Mouse (Mus musculus) megakaryocyte progenitor cell, adult 5-6 weeks (primary cell): Measurements from ENCODE around the gene Zfp827. TPM values are rescaled to one million over a fixed set of nuclear protein-coding genes. Genes with fewer than 3 reads are reported as not detected.
A peak's percentile ranks its signal among the peaks of the same experiment; 100 is the strongest.
"Not testable (repeated sequence)": the region's sequence is repeated elsewhere in the genome, so short reads cannot be mapped to it uniquely, and the experiment has no call there.

Experiments used
- ATAC-seq: replicated peaks from 2 replicates; pipeline ENCODE4 v1.8.0; 2016; ENCODE audit warnings: mild to moderate bottlenecking, moderate TSS enrichment, inconsistent platforms; ENCODE audit not compliant: poor library complexity
- total RNA-seq, 2 experiments: library from RNA; stranded (forward) in 1 of 2; stranded (reverse) in 1 of 2; fragments of 157-497, 149-512 nt in 1 of 2; fragments of 200-1000 nt in 1 of 2; gene quantifications; 2 replicates each; pipeline versions ENCODE4 v1.2.3 to v1.2.4; 2015 to 2017

Zfp827 gene
- total RNA-seq, 2 experiments from 2014 or later, result 1.7 to 1.8 TPM

DNA sequence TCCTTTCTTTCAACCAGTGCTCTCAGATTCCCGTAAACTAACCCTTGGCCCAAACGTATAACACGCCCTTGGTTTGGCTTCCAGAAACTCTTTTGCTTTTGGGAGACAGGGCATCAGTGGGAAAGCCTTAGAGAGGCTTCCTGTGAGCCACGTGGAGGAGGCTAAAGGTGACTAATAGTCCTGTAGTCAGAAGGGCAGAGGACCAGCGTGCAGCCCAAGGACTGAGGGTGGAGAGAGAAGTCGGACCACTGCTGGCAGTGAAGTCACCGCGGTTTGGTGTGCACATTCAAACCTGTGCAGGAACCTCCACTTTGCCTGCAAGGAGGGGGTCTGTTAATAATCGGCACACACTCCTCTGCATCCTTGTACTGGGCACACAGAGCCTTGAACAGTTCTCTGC is 76.4 kb downstream of the Zfp827 start:
- no peak for ATAC-seq

DNA sequence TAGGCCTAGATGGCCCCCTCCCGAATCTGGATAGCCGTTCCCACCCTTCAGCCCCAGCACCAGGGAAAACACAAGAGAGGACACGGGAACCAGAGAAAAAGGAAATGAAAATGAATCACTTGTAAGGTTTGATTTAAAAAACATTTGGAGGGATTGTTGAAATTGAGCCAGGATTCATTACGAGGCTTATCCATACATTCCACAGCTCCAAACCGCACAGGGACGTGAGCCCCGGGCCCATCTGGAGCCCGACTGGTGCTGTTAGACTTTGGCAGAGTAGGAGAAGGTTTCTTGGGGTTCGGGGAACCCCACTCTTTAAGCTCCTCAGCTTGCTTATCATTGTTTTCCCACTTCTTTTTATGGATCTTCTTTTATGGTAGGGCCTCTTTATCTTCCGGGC is 76.9 kb downstream of the Zfp827 start:
- ATAC-seq, result no peak

DNA sequence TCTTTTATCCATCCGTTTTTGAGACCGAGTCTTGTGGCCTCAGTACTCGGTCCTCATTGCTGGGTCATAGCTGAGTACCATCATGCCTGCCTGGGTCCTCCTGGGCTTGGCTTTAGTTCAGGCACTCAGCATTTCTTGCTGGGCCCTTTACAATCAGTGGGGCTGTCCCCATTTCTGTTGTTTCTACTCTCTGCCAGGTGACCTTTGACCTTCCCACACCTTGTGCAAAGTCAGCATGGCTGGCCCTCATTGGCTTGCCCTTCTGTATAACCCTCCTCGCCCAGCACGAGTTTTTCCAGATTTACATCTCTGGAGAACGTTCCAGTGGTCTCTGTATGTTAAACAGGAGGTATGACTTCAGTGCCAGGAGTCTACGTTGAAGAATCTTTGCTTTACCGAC is 83.2 kb downstream of the Zfp827 start:
- ATAC-seq, result no peak

DNA sequence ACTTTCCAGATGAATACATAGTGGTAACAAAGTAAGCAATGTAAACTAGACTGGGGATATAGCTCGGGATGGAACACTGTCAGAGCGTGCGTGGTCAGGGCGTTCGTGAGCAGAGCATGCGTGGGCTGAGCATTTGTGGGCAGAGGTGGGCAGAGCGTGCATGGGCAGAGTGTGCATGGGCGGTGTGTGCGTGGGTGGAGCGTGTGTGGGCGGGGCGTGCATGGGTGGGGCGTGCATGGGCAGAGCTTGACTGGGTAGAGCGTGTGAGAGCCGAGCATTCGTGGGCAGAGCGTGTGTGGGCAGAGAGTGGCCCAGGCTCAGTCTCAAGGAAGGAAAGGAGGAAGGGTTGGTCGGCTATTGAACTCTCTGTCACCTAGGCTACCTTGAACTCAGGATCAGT is 84.2 kb downstream of the Zfp827 start:
- ATAC-seq, result no peak

DNA sequence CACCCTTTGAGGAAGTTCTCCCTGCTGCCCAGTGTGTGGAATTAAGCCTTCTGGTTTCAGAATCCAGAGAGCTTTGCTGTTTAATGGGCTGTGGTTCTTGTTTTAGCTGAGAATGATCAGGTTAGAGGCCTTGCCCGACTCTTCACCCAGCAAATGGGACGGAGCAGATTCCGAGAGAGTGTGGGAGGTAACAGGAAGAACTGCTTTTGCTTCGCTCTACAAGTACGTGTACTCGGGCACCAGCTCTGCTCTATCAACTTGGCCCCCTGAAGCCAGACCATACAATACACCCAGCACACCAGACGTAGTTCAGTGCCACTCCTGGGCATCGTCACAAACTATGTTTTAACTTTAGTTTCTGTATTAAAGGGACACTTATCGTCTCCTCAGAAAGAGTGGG is 85.3 kb downstream of the Zfp827 start:
- ATAC-seq, result no peak

DNA sequence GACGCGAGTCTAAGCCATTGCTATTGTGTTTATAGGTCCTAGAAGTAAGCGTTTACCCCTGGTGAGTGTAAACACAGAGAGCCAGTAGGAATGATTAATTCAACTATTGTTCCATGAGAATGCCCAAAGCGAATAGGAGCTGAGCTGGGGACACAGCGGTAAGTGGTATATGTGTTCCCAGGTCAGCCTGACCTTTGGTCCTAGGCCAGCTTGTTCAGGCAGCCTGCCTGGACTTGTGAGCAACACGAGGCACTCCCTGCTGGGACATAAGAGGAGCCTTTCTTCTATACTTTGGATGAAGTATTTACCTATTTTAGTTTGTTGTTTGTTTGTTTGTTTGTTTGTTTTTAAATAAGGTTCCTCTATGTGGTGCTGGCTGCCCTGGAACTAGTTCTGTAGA is 86.3 kb downstream of the Zfp827 start:
- ATAC-seq, result no peak

DNA sequence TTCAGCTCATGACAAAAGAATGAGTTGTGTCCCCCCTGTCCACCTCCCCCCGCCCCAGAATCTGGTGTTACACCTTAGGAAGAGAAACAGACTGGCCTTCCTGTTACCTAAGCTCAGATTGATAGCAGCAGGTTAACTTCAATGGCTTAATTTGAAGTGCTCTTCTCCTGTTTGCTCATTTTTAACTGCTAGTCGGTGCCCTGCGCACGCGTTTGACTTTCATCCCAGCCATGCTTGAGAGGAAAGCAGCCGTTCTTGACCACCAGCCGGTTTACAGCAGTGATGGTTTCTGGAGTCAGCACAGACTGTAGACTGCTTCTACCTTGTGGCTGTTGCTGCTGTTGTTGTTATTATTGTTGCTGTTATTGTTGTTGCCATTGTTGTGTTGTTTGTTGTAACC is 88.2 kb downstream of the Zfp827 start:
- ATAC-seq, result no peak

DNA sequence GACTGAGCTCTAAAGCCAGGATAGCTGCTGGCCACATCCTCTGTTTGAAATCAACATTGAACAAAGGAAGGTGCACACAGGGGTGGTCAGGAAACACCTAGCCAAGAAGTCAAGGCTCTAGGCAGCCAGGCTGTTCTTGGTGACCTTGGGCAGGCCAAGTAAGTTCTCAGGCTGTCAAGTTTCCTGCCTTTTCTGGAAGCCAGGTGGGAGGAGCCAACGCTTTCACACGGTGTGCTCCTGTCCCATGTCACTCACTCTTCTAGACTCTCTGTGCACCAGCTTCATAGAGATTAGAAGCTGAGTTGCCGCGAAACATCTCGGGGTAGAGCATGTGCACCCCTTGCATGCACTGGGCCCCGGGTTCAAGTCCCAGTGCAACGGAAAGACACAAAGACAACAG is 89.5 kb downstream of the Zfp827 start:
- no peak for ATAC-seq

DNA sequence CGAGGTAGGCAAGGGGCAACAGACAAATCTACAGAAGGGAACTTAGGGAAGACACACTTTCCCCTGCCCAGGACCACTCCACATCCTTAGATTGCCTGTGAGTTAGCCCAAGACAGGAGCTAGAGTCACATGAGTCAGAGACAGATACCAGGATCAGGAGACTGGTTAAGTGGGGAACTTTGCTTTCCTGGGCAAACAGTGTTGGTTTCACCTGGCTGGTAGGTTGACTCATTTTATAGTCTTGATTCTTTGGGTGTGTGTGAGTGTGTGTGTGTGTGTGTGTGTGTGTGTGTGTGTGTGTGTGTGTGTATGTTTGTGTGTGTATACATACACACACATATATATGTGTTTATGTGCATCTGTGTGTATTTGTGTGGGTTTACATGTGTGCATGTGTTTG is 93.4 kb downstream of the Zfp827 start:
- no peak for ATAC-seq

DNA sequence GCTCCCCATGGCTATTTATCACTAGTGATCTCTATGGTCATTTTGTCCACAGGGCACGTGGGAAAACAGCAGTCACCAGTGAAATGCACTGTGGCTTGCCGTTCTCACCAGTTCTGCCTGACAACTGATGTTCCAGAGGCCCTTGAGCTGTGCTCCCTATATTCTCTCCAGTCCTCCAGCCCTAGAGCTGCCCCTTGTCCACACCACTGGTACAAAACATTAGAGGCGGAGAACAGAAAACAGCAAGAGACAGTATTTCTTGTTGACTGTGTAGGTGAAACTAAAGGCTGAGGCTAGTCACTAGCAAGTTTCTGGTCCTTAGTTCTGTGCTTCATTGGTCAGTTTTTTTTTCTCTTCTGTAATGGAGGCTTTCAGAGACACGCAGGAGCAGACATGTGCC is 96.0 kb downstream of the Zfp827 start:
- ATAC-seq, result no peak

DNA sequence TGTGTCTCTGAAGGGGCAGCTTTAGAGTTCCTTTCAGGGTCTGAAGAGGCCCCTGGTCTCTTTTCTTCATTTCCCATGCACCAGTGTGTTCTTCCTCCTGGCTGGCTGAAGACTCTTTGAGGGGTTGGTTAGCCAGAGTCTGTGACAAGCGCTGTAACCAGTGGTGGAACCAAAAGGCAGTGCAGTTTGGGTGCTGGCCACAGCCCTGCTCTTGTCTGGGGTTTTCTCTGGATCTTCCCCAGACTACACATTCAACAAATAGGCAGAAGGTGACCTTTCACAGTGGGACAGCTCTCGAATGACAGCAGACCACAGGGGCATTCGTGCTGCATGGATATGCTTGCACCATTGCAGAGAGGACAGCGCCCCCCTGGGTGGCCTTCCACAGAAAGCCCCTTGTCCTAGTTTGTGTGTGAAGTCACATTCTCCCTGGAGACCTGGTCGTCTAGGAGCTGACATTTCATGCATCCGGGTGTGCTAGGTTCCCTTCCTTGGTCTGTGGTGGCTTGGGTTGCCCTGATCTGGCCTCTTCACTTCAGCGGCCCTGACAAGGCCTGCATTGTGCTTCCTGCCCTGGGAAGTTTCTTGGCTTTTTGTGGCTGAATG is 99.1 kb downstream of the Zfp827 start:
- ATAC-seq, result no peak

DNA sequence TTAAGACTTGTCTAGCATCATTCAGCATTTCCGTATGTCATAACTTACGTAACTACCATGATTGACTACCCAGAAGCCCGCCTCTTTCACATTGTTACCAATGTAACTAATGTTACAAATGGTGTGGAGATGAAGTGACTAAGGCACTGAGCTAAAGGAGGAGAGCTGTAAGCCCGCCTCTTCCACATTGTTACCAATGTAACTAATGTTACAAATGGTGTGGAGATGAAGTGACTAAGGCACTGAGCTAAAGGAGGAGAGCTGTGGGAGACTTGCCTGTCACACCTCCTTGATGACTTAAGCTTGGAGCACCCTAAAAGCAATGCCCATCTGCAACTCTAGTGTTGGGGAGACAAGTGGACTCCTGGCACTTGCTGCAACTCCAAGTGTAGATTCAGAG is 100.3 kb downstream of the Zfp827 start:
- not testable (repeated sequence) for ATAC-seq

DNA sequence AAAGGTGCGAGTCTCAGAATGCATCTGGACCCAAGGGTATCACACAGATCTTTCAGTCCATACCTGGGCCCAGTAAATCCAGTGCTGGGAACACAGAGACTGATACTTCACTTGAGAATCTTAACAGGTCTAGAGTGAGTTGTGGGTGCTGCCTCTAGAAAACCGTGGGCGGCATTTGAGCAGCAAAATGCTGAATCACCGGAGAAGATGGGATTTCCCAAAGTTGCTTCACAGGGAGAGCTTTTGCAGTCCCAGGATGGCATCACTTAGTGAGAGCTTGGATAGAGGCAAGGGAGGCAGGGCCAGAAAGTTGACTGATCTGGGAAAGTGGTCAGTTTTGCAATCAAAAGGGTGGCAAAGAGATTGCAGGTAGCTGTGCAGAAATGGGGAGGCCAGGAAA is 111.4 kb downstream of the Zfp827 start:
- ATAC-seq, result no peak

DNA sequence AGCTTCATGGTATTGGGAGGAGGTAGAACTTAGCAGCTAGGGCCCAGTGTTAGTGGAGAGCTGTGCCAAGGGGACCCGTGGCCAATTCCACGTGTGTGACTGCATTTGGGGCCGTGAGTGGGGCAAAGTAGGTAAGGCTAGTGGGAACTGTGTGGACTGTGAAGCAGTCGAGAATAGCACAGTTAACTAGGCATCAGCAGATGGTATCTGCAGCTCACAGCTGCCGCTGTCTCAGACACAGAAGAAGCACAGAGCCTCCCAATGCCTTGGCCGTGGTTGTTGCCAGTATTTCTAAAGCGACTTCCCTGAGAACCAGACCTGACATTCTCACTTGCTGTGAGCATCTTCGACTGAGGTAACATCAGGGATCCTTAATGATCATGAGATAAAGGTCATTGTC is 112.7 kb downstream of the Zfp827 start:
- no peak for ATAC-seq

DNA sequence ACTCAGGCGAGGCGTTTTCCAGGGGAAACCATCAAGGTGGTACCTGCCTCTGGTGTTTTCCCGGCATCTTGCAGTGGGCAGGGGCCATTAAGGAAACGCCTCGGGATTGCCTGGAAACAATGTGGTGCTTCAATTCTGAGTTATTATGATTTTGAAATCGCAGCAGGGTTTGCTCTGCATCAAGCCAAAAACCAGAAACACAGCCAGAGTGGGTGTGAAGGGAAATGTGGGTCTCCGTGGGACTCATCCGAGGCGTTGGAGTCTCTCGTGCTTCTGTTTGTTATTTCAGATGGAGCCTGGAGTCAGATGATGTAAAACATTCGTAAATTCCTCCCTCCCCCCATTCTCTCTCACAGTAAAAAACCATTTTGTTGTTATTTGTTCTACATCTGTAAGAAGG is 113.4 kb downstream of the Zfp827 start:
- no peak for ATAC-seq

DNA sequence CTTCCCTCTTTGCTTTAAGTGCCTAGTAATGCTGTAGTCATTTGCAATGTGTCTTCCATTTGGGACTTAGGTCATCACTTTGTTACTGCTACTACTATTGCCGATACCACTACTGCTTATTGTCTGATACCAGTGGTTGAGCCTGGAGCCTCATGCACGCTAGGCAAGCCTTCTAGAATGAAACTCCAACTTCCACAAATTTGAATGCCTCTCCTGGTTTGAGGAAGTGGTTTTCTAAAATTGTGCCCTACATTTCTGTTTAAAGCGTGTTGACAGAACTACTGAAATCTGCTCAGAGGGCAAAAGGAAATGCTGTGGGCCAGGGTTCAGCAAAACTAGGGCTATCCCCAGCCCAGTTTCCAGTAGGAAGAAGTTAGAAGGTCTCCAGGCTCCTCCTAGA is 115.5 kb downstream of the Zfp827 start:
- peak; percentile 88 for ATAC-seq

DNA sequence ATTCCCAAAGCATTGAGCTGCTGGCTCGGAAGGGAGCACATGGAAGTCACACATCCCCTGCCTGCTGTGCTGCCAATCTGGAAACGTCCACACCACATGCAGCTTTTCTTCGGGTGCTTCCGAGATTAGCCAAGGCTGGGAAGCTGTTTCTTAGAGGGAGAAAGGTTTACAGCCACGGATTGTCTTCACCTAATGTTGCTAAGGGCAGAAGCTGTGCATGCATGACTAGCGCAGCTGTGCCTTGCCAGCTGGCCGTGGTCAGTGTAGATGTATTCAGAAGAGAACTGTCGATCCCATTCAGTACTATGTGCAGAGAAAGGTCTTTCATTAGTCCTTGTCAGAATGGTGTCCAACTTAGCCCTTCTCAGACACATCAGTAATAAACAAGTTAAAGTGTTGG is 117.0 kb downstream of the Zfp827 start:
- no peak for ATAC-seq

DNA sequence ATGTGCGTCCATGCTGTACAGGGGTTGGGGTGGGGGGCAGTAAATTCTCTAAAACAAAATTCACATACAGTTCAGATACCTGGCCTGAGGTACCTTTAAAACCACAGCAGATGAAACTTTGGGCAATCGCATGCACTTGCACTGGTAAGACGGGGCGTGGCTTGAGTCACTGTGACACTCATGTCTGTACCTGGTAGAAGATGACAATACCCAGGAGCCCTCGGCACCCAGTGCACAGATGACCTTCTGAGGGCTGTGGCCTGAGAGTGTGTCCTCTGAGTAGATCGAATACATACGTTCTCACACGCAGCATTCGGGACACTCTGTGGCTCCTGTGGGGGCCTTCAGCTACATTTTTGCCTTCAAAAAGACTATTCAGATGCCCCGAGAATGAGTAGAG is 117.4 kb downstream of the Zfp827 start:
- no peak for ATAC-seq

DNA sequence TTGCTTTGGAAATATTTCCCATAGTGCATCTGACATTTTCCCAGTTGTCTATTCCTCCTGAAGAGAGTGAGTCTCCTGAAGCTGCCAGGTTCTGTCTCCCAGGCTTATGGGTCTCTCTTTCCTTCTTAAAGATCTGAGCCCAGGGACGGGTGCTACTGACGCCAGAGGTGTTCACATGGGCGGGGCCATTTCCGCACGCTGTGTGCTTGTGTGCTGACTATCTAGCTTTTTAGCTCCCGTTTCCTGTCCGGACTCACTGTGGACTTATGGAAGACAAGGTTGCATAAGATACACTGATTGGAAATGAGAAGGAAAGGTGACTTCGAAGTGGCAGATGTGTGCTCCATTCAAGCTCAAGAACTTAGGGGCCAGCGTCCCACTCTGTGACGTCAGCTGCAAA is 120.6 kb downstream of the Zfp827 start:
- ATAC-seq, result no peak

DNA sequence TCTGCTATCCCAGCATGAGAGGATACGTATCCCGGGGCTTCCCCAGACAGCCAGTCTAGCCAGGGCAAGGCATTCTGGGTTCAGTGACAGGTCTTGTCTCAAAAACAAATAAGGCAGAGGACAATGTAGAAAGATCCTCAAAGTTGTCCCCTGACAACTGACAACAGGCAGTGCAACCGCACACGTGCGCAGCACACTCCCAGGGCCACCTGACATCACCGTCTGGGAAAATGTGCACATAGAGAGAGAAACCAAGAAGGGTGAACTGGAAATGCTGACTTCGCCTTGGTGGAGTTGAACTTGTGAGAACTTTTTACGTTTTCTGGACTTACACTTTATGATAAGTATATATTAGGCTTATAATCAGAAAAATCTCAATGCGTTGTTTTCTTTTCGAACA is 121.6 kb downstream of the Zfp827 start:
- no peak for ATAC-seq

DNA sequence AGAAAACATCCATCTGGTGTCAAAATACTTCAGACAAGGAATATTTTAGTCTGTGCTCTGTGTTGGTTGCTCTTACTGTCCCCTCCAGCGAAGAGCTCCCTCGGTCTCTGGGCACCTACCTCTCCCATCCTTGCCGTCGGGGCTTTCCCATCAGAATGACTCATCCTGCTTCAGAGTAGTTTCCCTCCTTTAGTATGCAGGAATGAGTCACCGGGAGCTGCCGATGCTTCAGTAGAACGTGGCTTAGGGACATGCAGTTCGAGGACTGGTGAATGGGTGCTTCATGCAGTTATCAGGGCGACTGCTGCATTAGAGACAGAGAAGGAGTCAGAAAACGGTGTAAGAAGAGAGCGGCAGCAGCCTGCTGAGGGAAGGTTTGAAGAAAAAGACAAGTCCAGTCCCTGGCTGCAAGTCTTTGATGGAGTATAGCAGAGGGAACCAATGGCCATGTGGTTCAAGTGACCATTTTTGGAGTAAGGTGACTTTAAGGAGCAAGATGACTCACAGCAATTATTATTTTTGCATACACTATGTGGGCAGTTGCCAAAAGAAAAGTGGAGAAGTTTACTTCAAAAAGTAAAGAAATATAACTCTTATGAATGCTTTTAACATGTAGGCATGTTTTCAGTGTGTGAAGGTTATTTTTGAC is 122.4 kb downstream of the Zfp827 start:
- no peak for ATAC-seq

DNA sequence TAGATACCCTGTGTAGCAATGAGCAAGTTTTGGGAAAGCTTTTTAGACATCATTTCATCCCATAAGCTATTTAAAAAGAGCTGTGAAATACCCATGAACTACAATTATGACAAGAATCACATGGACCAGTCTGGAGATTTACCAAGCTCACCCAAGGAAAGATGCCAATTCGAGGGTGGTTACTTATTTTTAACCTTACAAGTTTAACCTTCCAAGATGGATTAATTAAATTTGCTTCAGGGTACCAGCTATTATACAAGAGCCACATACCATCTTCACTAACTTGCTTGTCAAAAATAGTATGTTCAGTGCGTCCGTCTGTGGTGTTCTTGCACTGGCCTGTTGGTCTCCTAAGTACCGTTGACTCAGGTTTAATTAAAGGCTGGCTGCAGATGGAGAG is 123.4 kb downstream of the Zfp827 start:
- ATAC-seq, result no peak

DNA sequence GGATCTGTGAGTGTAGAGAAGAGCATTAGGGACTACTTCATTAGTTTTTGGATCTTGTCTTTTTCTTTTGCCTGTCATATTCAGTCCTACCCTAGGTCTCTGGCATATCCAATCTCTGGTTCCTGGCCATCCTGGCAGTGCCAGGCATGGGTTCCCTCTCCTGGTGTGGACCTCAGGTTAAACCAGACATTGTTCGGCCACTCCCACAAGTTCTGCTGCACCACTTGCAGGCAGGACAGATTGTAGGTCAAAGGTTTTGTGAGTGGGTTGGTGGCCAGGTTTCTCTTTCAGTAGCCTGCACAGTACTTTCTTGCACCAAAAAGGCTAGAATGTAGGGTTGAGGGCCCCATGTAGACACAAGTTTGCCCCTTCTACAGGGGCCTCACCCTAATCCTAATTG is 125.0 kb downstream of the Zfp827 start:
- ATAC-seq, result no peak
